Comparison of ENCODE assay signal across 7 mouse cellular contexts in the genomic region with DNA sequence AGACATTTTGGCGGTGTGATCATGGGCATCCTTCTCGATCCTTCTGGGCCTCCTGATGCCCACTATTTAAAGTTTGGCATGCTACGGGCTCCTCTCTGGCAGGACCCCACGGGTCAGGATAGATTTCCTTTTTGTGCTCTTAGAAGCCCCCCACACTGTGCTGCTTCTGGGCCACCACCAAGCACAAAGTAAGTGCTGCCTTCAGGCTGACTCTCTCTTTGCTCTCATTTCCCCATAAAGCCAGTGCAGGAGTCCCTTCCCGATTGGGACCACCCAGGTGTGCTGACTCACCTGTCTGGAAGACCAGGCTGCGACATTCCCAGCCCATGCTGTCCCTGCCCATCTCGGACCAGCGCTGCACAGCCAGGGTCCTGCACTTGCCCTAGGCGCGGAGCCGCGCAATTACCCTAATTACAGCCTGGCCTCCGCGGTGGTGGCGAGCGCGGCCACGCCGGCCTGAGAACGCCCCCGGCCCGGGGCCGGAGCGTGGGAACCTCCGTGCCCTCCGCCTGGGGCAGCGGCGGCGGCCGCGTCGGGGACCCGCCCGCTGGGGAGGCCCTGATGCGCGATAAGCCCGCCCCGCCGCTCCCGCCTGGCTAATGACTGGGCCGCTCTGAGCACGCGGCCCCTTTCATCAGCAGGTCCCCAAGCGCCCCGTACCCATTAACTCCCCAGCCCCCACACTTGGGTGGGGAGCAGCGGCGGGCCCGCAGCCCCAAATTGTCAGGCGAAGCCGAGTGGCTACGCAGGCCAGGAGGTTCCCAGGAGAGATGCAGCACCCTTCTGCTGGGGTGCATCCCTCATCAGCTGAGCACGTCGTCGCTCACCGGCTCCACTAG. TPM values are rescaled to one million over a fixed set of nuclear protein-coding genes. Genes with fewer than 3 reads are reported as not detected.
DNase-seq lines count a peak whose midpoint lies in the region; ATAC-seq lines count a peak whose summit lies in the region.

No protein-coding gene starts in this region.

- H3K4me3 ChIP-seq in midbrain, embryonic 14.5 days (replicated peaks; ENCODE audit: low read depth, low read length): peak overlapping the region; percentile 50

- no peaks in the 10 kb centered on the region for H3K36me3 ChIP-seq in midbrain, embryonic 14.5 days (ENCODE audit: control insufficient read depth, insufficient read depth, low read length)

- H3K4me2 ChIP-seq in midbrain, embryonic 14.5 days (ENCODE audit: low read length): peak overlapping the region; percentile 96

- no peak overlapping the region for H3K27ac ChIP-seq in midbrain, embryonic 14.5 days (replicated peaks; ENCODE audit: low read depth, low read length)

- 0 out of 2 replicates have a peak, but pooled peaks cover 4% of the 10 kb centered on the region for H3K4me1 ChIP-seq in midbrain, embryonic 14.5 days (ENCODE audit: control insufficient read depth, insufficient read depth, low read length)

- peak; percentile 44 to 53 for DNase-seq in spleen, postnatal 10 days (ENCODE audit: low spot score in 2 of 2)
- no peak for DNase-seq in spleen, postnatal 36 days (ENCODE audit: low spot score in 2 of 2)
- DNase-seq in frontal cortex, postnatal 14 days (ENCODE audit: low spot score in 2 of 2): peak; percentile 23 to 29
- peak; percentile 22 to 55 for DNase-seq in layer of hippocampus, postnatal 25 days (ENCODE audit: extremely low spot score in 1 of 2, low spot score in 1 of 2)
- DNase-seq in midbrain, embryonic 14.5 days: peak; percentile 74
- no peak for DNase-seq in c-Kit-positive CD71-positive TER-119-positive erythroid progenitor cells, embryonic 14.5 days (ENCODE audit: low spot score)

- peak; percentile 51; the same call in 1 of the 2 replicates for ATAC-seq in common myeloid progenitor, adult 5-6 weeks (replicated peaks; ENCODE audit: low read depth, poor library complexity, severe bottlenecking)
- peak; percentile 67 for ATAC-seq in midbrain, embryonic 14.5 days (ENCODE audit: low FRiP score, low TSS enrichment)

- 4% methylated on average over 55 of the region's 55 CpGs for WGBS in midbrain, embryonic 14.5 days

- peak overlapping the region; percentile 63 for H3K9ac ChIP-seq in midbrain, embryonic 14.5 days (replicated peaks; ENCODE audit: low read length)

- H3K27me3 ChIP-seq in midbrain, embryonic 14.5 days (ENCODE audit: control insufficient read depth, insufficient read depth, low read length): peaks cover 9% of the 10 kb centered on the region; the same call in 1 of the 2 replicates

- no peaks in the 10 kb centered on the region for H3K9me3 ChIP-seq in midbrain, embryonic 14.5 days (ENCODE audit: control insufficient read depth, low read length)

RNA-seq across cellular contexts. Expression of a gene that starts 16.8 kb away (rescaled TPM):
- total RNA-seq in common myeloid progenitor, adult 5-6 weeks (2017): 3.4 and 5.3 TPM in 2 replicates
- 1 to 10 TPM; 1.8 to 2.8 TPM for total RNA-seq in layer of hippocampus, postnatal 25 days (2021)
- polyA plus RNA-seq in midbrain, embryonic 14.5 days (2014; fragmentation: Nextera tagmentation; extraction: Ambion mirVana): 1.2 TPM in 2 replicates

Comparison
In these comparisons a context has a peak if more than half of its experiments do, and no peak if none do; other contexts are left out.
1. DNase-seq: peak in spleen, postnatal 10 days (2 of 2), frontal cortex, postnatal 14 days (2 of 2), layer of hippocampus, postnatal 25 days (2 of 2) and midbrain, embryonic 14.5 days (single experiment); none in spleen, postnatal 36 days (0 of 2) and c-Kit-positive CD71-positive TER-119-positive erythroid progenitor cells, embryonic 14.5 days (single experiment).